Mouse (Mus musculus) embryonic facial prominence, embryonic 13.5 days (tissue): ENCODE results near the gene Slc25a10. TPM values are rescaled to one million over a fixed set of nuclear protein-coding genes. Genes with fewer than 3 reads are reported as not detected.

Experiments used
- ATAC-seq: fragments of 200-750 bp; cut with Nextera tagmentation; 2 replicates; pipeline ENCODE4 v1.8.0; 2017; ENCODE audit warnings: low read depth; ENCODE audit not compliant: insufficient number of reproducible peaks, insufficient read depth, low FRiP score, low TSS enrichment
- H3K27ac ChIP-seq: fragments of 300-500 bp; sonication (generic); 2 replicates; pipeline ENCODE4 v1.5.1; 2015; ENCODE audit warnings: moderate library complexity, mild to moderate bottlenecking, inconsistent platforms
- H3K27me3 ChIP-seq: fragments of 300-500 bp; sonication (generic); 2 replicates; pipeline ENCODE4 v1.6.1; 2015; ENCODE audit warnings: mild to moderate bottlenecking, inconsistent platforms
- H3K36me3 ChIP-seq: fragments of 300-500 bp; sonication (generic); 2 replicates; pipeline ENCODE4 v1.6.1; 2015; ENCODE audit warnings: mild to moderate bottlenecking, inconsistent platforms
- H3K4me1 ChIP-seq: fragments of 300-500 bp; sonication (generic); 2 replicates; pipeline ENCODE4 v1.6.1; 2015; ENCODE audit warnings: inconsistent platforms
- H3K4me2 ChIP-seq: fragments of 300-500 bp; sonication (generic); 2 replicates; pipeline ENCODE4 v1.6.1; 2015; ENCODE audit warnings: moderate library complexity, mild to moderate bottlenecking, inconsistent platforms
- H3K4me3 ChIP-seq: fragments of 300-500 bp; sonication (generic); 2 replicates; pipeline ENCODE4 v1.5.1; 2015; ENCODE audit warnings: mild to moderate bottlenecking, inconsistent platforms
- H3K9ac ChIP-seq: fragments of 300-500 bp; sonication (generic); 2 replicates; pipeline ENCODE4 v1.6.1; 2015; ENCODE audit warnings: mild to moderate bottlenecking, inconsistent platforms
- H3K9me3 ChIP-seq: fragments of 300-500 bp; sonication (generic); 2 replicates; pipeline ENCODE4 v1.6.1; 2016; ENCODE audit warnings: inconsistent platforms
- WGBS: fragments of 180-500 bp; shearing (Covaris S2); methylation state at CpG from one replicate; pipeline ENCODE4 v1.1.7; 2015; ENCODE audit warnings: mixed read lengths; 5-methylcytosine and 5-hydroxymethylcytosine counted together
- polyA plus RNA-seq: library from polyadenylated mRNA; unstranded; fragments of >200 nt; fragmentation: Nextera tagmentation; extraction: Ambion mirVana; gene quantifications from 2 replicates; pipeline ENCODE4 v1.2.1, GENCODE M21; 2015

Slc25a10 gene
- polyA plus RNA-seq, 1 experiment from 2014 or later: 54.3 TPM

DNA sequence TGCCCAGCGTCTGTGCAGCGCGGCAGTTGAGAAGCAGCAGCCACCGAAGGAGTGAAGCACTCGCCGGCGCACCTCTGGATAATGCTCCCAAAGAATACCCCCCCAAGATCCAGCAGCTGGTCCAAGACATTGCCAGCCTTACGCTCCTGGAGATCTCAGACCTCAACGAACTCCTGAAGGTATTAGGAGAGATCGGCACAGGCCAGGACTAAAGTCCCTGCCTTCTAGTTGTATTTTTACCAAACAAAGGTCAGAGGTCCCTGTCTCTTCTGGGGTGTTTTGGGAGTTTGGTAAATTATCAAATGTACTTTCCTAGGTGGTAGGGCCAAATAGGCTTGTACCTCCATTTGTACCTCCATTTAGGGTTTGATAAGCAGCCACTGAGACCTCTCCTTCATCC, 6.4 kb upstream of the Slc25a10 start:
- ATAC-seq: no peak
- H3K9ac ChIP-seq: peak overlapping the region; percentile 96
- 8% methylated on average over 10 of the region's 10 CpGs for WGBS
- peak overlapping the region; percentile 73 for H3K4me2 ChIP-seq
- no peaks in the 10 kb centered on the region for H3K27me3 ChIP-seq
- H3K9me3 ChIP-seq: no peaks in the 10 kb centered on the region
- H3K36me3 ChIP-seq: peaks cover 76% of the 10 kb centered on the region
- H3K27ac ChIP-seq: peak overlapping the region; percentile 91
- peak overlapping the region; percentile 98 for H3K4me3 ChIP-seq
- H3K4me1 ChIP-seq: peaks cover 19% of the 10 kb centered on the region

DNA sequence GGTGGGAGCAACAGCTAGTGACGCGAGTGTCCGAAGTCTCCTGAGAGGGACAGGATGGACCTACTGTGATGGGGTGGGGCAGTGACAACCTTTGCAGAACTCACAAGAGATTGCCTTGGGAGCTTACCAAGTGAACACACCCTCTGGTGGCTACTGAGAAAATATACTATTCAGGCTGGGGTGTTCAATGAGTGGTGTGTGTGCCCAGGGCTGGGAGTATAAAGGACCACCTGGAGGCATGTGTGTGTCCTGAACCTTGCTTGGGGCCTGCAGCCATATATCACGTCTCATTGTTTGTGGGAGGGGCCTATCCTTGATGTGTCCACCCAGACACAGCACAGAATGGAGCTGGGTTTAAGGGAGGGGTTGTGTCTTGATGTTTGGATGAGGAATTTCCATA, 3.1 kb upstream of the Slc25a10 start:
- no peaks in the 10 kb centered on the region for H3K9me3 ChIP-seq
- WGBS: 80% methylated on average over 4 of the region's 4 CpGs
- no peak for ATAC-seq
- peaks cover 45% of the 10 kb centered on the region for H3K4me1 ChIP-seq
- H3K27me3 ChIP-seq: no peaks in the 10 kb centered on the region
- H3K27ac ChIP-seq: no peak overlapping the region
- H3K4me3 ChIP-seq: no peak overlapping the region
- H3K36me3 ChIP-seq: peaks cover 45% of the 10 kb centered on the region
- H3K9ac ChIP-seq: no peak overlapping the region
- H3K4me2 ChIP-seq: no peak overlapping the region

DNA sequence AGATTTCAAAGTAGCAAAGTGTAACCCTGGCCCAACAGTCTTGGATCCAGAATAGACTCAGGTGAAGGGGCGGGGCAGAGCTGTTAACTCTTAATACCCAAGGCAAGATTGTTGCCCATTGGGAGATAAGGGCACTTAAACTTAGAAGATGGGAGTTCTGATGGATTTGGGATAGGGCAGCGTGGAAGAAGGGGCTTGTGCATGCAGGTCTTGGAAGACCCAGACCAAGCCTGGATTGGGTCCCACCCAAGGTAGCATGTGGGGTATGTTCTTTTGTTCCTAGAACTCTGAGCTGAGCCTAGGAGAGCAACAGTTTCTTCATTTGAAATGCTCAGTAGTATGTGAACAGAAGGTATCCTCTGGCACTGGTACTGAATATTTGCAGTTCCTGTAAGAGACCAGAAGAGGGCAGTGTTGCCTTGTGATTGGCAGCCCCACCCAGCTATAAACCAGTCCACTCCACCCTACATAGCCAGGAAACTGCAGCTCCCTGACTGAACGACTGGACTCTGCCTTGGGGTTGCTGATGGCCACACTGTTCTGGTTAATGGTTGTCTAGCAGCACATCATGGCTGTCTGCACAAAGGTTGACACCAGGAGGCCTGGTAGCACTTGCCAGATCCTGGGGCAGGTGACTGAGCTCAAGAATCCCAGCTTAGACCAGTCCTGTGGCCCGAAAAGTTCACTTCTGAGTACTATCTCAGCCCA, 2.4 kb upstream of the Slc25a10 start:
- peak overlapping the region; percentile 4; the same call in 1 of the 2 replicates for H3K4me3 ChIP-seq
- no peak for ATAC-seq
- no peak overlapping the region for H3K4me2 ChIP-seq
- WGBS: 60% methylated on average over 4 of the region's 4 CpGs
- peaks cover 44% of the 10 kb centered on the region for H3K4me1 ChIP-seq
- no peaks in the 10 kb centered on the region for H3K9me3 ChIP-seq
- no peak overlapping the region for H3K27ac ChIP-seq
- no peaks in the 10 kb centered on the region for H3K27me3 ChIP-seq
- no peak overlapping the region for H3K9ac ChIP-seq
- H3K36me3 ChIP-seq: peaks cover 44% of the 10 kb centered on the region

GRCm38 (mm10) chr11:120490291-120491046, 1.2 kb upstream of the Slc25a10 start:
- Histone ChIP-seq H3K4me3 (peak overlapping the region; percentile 99), H3K9me3 (no peaks in the 10 kb centered on the region), H3K4me2 (peak overlapping the region; percentile 95), H3K27ac (peak overlapping the region; percentile 87), H3K36me3 (peaks cover 55% of the 10 kb centered on the region), H3K4me1 (peaks cover 40% of the 10 kb centered on the region), H3K27me3 (no peaks in the 10 kb centered on the region), H3K9ac (no peak overlapping the region)
- ATAC-seq: no peak
- WGBS: 39% methylated on average over 4 of the region's 4 CpGs

- Histone ChIP-seq H3K27me3 (no peaks in the 10 kb centered on the region), H3K27ac (peak overlapping the region; percentile 87), H3K36me3 (peaks cover 56% of the 10 kb centered on the region), H3K4me3 (peak overlapping the region; percentile 99), H3K4me1 (peaks cover 34% of the 10 kb centered on the region), H3K4me2 (peak overlapping the region; percentile 95), H3K9me3 (no peaks in the 10 kb centered on the region), H3K9ac (peak overlapping the region; percentile 89)
- 0% methylated on average over 48 of the region's 48 CpGs for WGBS
- peak; percentile 23 for ATAC-seq
These were observed 611 bp downstream of the Slc25a10 start for GRCm38 (mm10) chr11:120492024-120492877.

GRCm38 (mm10) chr11:120492878-120493203, 1.2 kb downstream of the Slc25a10 start:
- 20% methylated on average over 3 of the region's 3 CpGs for WGBS
- H3K36me3 ChIP-seq: peaks cover 56% of the 10 kb centered on the region
- ATAC-seq: no peak

DNA sequence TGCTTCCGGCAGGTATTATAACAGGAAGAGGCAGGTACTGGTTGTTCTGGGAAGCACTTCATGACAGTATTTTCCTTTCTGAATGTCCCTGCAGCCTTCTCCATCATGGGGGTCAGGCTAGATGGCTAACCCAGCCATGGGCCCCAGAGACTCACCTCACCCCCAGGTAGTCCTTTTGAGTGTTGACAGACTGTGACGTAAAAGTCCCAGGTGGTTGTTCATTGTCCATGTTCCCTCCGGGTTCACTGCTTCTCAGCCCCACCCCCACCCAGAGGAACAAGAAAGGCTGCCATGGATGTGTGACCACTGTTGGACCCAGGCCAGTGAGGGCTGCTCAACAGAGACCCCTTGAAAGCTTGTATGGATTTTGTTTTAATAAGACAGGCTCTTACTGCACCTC, 1.7 kb downstream of the Slc25a10 start:
- Histone ChIP-seq H3K9me3 (no peaks in the 10 kb centered on the region), H3K27ac (peak overlapping the region; percentile 87), H3K9ac (peak overlapping the region; percentile 89), H3K36me3 (peaks cover 56% of the 10 kb centered on the region), H3K4me3 (peak overlapping the region; percentile 99), H3K4me2 (peak overlapping the region; percentile 95), H3K4me1 (peaks cover 34% of the 10 kb centered on the region), H3K27me3 (no peaks in the 10 kb centered on the region)
- no peak for ATAC-seq
- 44% methylated on average over 3 of the region's 3 CpGs for WGBS

More at GRCm38 (mm10) chr11:120492878-120493203, 1.2 kb downstream of the Slc25a10 start:
- H3K27me3 ChIP-seq: no peaks in the 10 kb centered on the region
- H3K27ac ChIP-seq: peak overlapping the region; percentile 87
- H3K9me3 ChIP-seq: no peaks in the 10 kb centered on the region
- peak overlapping the region; percentile 99 for H3K4me3 ChIP-seq
- peak overlapping the region; percentile 89 for H3K9ac ChIP-seq
- peaks cover 34% of the 10 kb centered on the region for H3K4me1 ChIP-seq
- H3K4me2 ChIP-seq: peak overlapping the region; percentile 95

GRCm38 (mm10) chr11:120493911-120494310, 2.3 kb downstream of the Slc25a10 start:
- peak overlapping the region; percentile 95 for H3K4me2 ChIP-seq
- peaks cover 56% of the 10 kb centered on the region for H3K36me3 ChIP-seq
- H3K4me3 ChIP-seq: peak overlapping the region; percentile 99; the same call in 1 of the 2 replicates
- peak overlapping the region; percentile 89; the same call in 1 of the 2 replicates for H3K9ac ChIP-seq
- WGBS: 80% methylated on average over 3 of the region's 3 CpGs
- peaks cover 34% of the 10 kb centered on the region for H3K4me1 ChIP-seq
- no peaks in the 10 kb centered on the region for H3K27me3 ChIP-seq
- no peak for ATAC-seq
- no peak overlapping the region for H3K27ac ChIP-seq
- H3K9me3 ChIP-seq: no peaks in the 10 kb centered on the region

- peaks cover 53% of the 10 kb centered on the region for H3K36me3 ChIP-seq
These were observed 5.8 kb downstream of the Slc25a10 start for GRCm38 (mm10) chr11:120497436-120497835.

GRCm38 (mm10) chr11:120498226-120498625, 6.6 kb downstream of the Slc25a10 start:
- Histone ChIP-seq H3K9ac (no peak overlapping the region), H3K27ac (no peak overlapping the region), H3K36me3 (peaks cover 53% of the 10 kb centered on the region), H3K4me2 (no peak overlapping the region), H3K9me3 (no peaks in the 10 kb centered on the region), H3K27me3 (no peaks in the 10 kb centered on the region), H3K4me3 (no peak overlapping the region), H3K4me1 (peaks cover 13% of the 10 kb centered on the region)
- ATAC-seq: no peak
- 93% methylated on average over 12 of the region's 12 CpGs for WGBS

More at GRCm38 (mm10) chr11:120497436-120497835, 5.8 kb downstream of the Slc25a10 start:
- Histone ChIP-seq H3K27me3 (no peaks in the 10 kb centered on the region), H3K9ac (no peak overlapping the region), H3K4me3 (no peak overlapping the region), H3K4me1 (peaks cover 21% of the 10 kb centered on the region), H3K27ac (no peak overlapping the region), H3K4me2 (no peak overlapping the region), H3K9me3 (no peaks in the 10 kb centered on the region)
- 90% methylated on average over 3 of the region's 3 CpGs for WGBS
- no peak for ATAC-seq

DNA sequence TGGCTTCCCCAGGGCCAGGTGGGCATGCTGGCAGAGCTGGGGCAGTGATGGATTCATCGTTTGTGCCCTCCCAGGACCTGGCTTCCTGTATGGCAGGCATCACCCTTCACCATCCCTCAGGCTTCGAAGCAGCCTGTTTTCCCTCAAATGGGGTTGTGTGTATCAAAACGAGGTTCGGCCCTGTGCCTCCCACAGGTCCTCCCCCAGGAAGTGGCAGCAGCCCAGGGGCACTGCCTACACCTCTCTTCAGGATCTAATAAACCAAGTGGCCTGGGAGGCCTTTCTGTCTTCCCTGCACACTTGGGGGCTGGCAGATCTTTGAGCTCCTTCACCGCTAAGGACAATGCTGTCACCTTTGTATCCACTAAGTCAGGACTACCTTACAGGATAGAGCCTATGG, 7.3 kb downstream of the Slc25a10 start:
- WGBS: 89% methylated on average over 5 of the region's 5 CpGs
- Histone ChIP-seq H3K4me3 (no peak overlapping the region), H3K27ac (no peak overlapping the region), H3K9ac (no peak overlapping the region), H3K36me3 (peaks cover 53% of the 10 kb centered on the region), H3K4me2 (no peak overlapping the region), H3K4me1 (peaks cover 7% of the 10 kb centered on the region), H3K27me3 (no peaks in the 10 kb centered on the region), H3K9me3 (no peaks in the 10 kb centered on the region)
- no peak for ATAC-seq
